Mouse (Mus musculus) hindbrain, embryonic 14.5 days (tissue): ENCODE results near the gene Olfr1009. TPM values are rescaled to one million over a fixed set of nuclear protein-coding genes. Genes with fewer than 3 reads are reported as not detected.

Experiments
- polyA plus RNA-seq: library from polyadenylated mRNA; unstranded; fragments of >200 nt; fragmentation: Nextera tagmentation; extraction: Ambion mirVana; gene quantifications from 2 replicates; pipeline ENCODE4 v1.2.1, GENCODE M21; 2014

Olfr1009 gene
- polyA plus RNA-seq, 1 experiment from 2014 or later = not detected

Other genes starting within 250 kb of the Olfr1009 start
- gene 4833423E24Rik, start 196.4 kb upstream of the Olfr1009 start, polyA plus RNA-seq = 0.13 and 0.29 TPM in 2 replicates
- gene Olfr996, start 136.2 kb upstream of the Olfr1009 start, polyA plus RNA-seq = not detected in 2 replicates
- gene Olfr998, start 126.5 kb upstream of the Olfr1009 start, polyA plus RNA-seq = not detected in 2 replicates
- not detected in 2 replicates for gene Olfr1000, start 103.5 kb upstream of the Olfr1009 start, polyA plus RNA-seq
- not detected in 2 replicates for gene Olfr1002, start 64.7 kb upstream of the Olfr1009 start, polyA plus RNA-seq
- not detected in 2 replicates for gene Olfr154, start 51.0 kb upstream of the Olfr1009 start, polyA plus RNA-seq
- not detected in 2 replicates for gene Olfr1006, start 36.7 kb upstream of the Olfr1009 start, polyA plus RNA-seq
- not detected in 2 replicates for gene Olfr1008, start 26.0 kb upstream of the Olfr1009 start, polyA plus RNA-seq
- gene Olfr1012, start 47.3 kb downstream of the Olfr1009 start, polyA plus RNA-seq = not detected in 2 replicates
- not detected in 2 replicates for gene Olfr1013, start 51.7 kb downstream of the Olfr1009 start, polyA plus RNA-seq
- gene Olfr1014, start 57.3 kb downstream of the Olfr1009 start, polyA plus RNA-seq = not detected in 2 replicates
- not detected in 2 replicates for gene Olfr1015, start 66.6 kb downstream of the Olfr1009 start, polyA plus RNA-seq
- not detected in 2 replicates for gene Olfr1016, start 87.1 kb downstream of the Olfr1009 start, polyA plus RNA-seq
- not detected in 2 replicates for gene Olfr1018, start 103.1 kb downstream of the Olfr1009 start, polyA plus RNA-seq
- not detected in 2 replicates for gene Olfr1019, start 130.1 kb downstream of the Olfr1009 start, polyA plus RNA-seq
- gene Olfr1020, start 131.6 kb downstream of the Olfr1009 start, polyA plus RNA-seq = not detected in 2 replicates
- not detected in 2 replicates for gene Olfr1022, start 153.2 kb downstream of the Olfr1009 start, polyA plus RNA-seq
- gene Olfr1023, start 170.2 kb downstream of the Olfr1009 start, polyA plus RNA-seq = not detected in 2 replicates
- gene Olfr1024, start 189.6 kb downstream of the Olfr1009 start, polyA plus RNA-seq = not detected in 2 replicates
- gene Olfr1025-ps1, start 199.8 kb downstream of the Olfr1009 start, polyA plus RNA-seq = not detected in 2 replicates
- gene Olfr1026, start 206.1 kb downstream of the Olfr1009 start, polyA plus RNA-seq = not detected in 2 replicates
- gene Olfr1028, start 235.0 kb downstream of the Olfr1009 start, polyA plus RNA-seq = not detected in 2 replicates